Mouse (Mus musculus) liver, embryonic 14.5 days (tissue): Measurements from ENCODE around the gene Scpep1.

Experiments used
- CTCF ChIP-seq: IDR thresholded peaks from 2 replicates; pipeline ENCODE4 v1.5.1; 2016; ENCODE audit warnings: antibody characterized with exemption, low read depth, control low read depth
- EP300 ChIP-seq: IDR thresholded peaks from 2 replicates; pipeline ENCODE4 v1.6.1; 2016; ENCODE audit warnings: antibody characterized with exemption, low read depth

DNA sequence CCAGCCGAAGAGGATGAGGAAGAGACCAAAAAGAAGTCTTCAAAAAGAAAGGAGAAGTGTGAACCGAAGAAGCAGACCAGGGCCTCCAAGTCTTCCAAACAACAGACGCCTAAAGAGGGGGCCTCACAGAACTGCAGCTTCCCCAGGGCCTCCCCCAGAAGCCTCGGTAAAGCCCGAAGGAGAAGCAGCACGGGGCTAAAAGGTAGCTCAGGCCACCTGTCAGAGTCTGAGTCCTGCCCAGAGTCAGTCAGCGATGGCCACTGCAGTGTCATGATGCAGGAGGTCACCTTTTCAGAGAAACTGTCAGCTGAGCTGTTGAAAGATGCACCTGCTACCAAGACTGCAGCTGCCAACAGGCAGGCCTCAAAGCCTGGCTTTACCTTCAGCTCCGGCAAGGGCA, 26.1 kb upstream of the Scpep1 start:
- TF ChIP-seq CTCF (no peak), EP300 (no peak)
